Mouse (Mus musculus) lung, adult 10 weeks (tissue): ENCODE results near the gene Gm3591. TPM values are rescaled to one million over a fixed set of nuclear protein-coding genes. Genes with fewer than 3 reads are reported as not detected.

Source experiments
- polyA plus RNA-seq: library from polyadenylated mRNA; stranded (reverse); fragments of 350-450 nt; fragmentation: Illumina TruSeq; extraction: RNeasy Lipid Tissue Mini Kit (QIAGEN cat#74804); gene quantifications from one replicate; pipeline ENCODE4 v1.2.3, GENCODE M21; 2014; ENCODE audit warnings: low read depth, low replicate concordance; ENCODE audit not compliant: insufficient read depth

The Gm3591 gene
- polyA plus RNA-seq = not detected

DNA sequence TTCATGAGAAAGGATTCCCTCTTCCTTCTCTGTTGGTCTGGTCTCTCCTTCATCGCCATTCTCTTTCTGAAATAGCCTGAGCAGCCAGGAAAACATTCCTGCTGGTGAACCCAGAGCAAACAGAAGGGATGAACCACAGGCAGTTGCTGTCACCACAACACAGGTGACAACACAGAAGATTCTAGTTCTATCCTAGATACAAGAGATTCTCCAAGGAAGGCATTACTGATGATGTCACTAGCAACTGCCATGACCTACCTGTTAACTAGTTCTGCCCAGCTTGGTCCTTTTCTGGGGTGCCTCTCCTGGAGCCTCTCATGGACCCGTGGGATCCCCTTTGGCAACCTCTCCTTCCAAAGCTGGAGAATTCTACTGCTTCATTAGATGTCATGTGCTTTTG, at the start of gene Gm3591:
Gm3591 (minus strand) TSS at position 101 of the 400 bp plus-strand sequence.

DNA sequence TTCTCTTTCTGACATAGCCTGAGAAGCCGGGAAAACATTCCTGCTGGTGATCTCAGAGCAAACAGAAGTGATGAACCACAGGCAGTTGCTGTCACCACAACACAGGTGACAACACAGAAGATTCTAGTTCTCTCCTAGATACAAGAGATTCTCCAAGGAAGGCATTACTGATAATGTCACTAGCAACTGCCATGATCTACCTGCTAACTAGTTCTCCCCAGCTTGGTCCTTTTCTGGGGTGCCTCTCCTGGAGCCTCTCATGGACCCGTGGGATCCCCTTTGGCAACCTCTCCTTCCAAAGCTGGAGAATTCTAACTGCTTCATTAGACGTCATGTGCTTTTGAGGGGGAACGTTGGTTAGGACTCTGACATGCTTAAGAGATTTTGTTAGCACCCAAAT, 32.2 kb upstream of the Gm3591 start, which contains the start of gene Gm3594:
Gm3594 (minus strand) TSS at position 101 of the 400 bp plus-strand sequence.

DNA sequence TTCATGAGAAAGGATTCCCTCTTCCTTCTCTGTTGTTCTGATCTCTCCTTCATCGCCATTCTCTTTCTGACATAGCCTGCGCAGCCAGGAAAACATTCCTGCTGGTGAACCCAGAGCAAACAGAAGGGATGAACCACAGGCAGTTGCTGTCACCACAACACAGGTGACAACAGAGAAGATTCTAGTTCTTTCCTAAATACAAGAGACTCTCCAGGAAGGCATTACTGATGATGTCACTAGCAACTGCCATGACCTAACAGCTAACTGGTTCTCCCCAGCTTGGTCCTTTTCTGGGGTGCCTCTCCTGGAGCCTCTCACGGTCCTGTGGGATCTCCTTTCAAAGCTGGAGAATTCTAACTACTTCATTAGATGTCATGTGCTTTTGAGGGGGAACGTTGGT, 22.1 kb downstream of the Gm3591 start, which contains the start of gene Gm16440:
Gm16440 (minus strand) TSS at position 101 of the 400 bp plus-strand sequence.

Other genes with a start within 250 kb of the Gm3591 start
- not detected for gene Gm21560, start 193.2 kb downstream of the Gm3591 start, polyA plus RNA-seq
- not detected for gene Gm3411, start 125.2 kb downstream of the Gm3591 start, polyA plus RNA-seq
- gene Gm21103, start 107.6 kb downstream of the Gm3591 start, polyA plus RNA-seq = not detected
- not detected for gene Gm3618, start 68.8 kb downstream of the Gm3591 start, polyA plus RNA-seq
- gene Gm16440, start 22.2 kb downstream of the Gm3591 start, polyA plus RNA-seq = not detected
- gene Gm3594, start 32.1 kb upstream of the Gm3591 start, polyA plus RNA-seq = not detected
- not detected for gene Gm8356, start 124.8 kb upstream of the Gm3591 start, polyA plus RNA-seq
- gene Gm3629, start 178.1 kb upstream of the Gm3591 start, polyA plus RNA-seq = not detected
- gene Gm3460, start 209.9 kb upstream of the Gm3591 start, polyA plus RNA-seq = not detected